Mouse (Mus musculus): ENCODE results near the gene Stat2. TPM values are rescaled to one million over a fixed set of nuclear protein-coding genes. Genes with fewer than 3 reads are reported as not detected.

Stat2 gene
- total RNA-seq, 4 experiments from 2014 or later, result 26.8 to 38.6 (median 28.2) TPM

GRCm38 (mm10) chr10:128338415-128338814 lies 68.1 kb downstream of the Stat2 start:
- no peak for DNase-seq (ENCODE audit: low spot score in 2 of 2)

- no peak for DNase-seq (ENCODE audit: low spot score in 2 of 2)
These were observed 68.6 kb downstream of the Stat2 start for GRCm38 (mm10) chr10:128338948-128339347.

DNA sequence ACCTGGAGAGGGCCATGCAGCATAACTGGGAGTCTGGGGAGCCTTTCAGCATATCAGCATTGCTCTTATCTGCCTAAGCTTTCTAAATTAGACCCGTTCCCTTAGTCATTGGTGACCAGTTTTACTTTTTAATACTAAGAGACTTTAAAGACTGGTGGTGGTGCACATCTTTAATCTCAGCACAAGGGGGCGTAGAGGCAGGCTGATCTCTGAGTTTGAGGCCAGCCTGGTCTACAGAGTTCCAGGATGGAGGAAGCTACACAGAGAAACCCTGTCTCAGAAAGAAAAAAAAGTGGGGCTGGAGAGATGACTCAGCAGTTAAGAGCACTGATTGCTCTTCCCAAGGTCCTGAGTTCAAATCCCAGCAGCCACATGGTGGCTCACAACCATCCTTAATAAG lies 69.9 kb downstream of the Stat2 start:
- DNase-seq (ENCODE audit: low spot score in 2 of 2), result no peak

Other genes starting within 250 kb of the Stat2 start
- gene Naca, start 235.0 kb upstream of the Stat2 start, total RNA-seq (2022), result 100 to 1,000 TPM; 335 to 362 (median 360) TPM
- gene Ptges3, start 211.6 kb upstream of the Stat2 start, total RNA-seq (2022), result 100 to 1,000 TPM; 118 to 126 (median 124) TPM
- gene Atp5b, start 187.3 kb upstream of the Stat2 start, total RNA-seq (2022), result 1,000 to 10,000 TPM; 1,625 to 1,859 (median 1,782) TPM
- 10 to 100 TPM; 36.4 to 39.1 (median 38.4) TPM for gene Baz2a, start 179.0 kb upstream of the Stat2 start, total RNA-seq (2022)
- 10 to 100 TPM; 14.3 to 18.7 (median 17.1) TPM for gene Rbms2, start 90.3 kb upstream of the Stat2 start, total RNA-seq (2022)
- gene Gls2, start 76.1 kb upstream of the Stat2 start, total RNA-seq (2022), result 10 to 100 TPM; 32.6 to 36.0 (median 34.0) TPM
- 1 to 10 TPM; 8.4 to 9.4 (median 9.2) TPM for gene Spryd4, start 58.8 kb upstream of the Stat2 start, total RNA-seq (2022)
- gene Mip, start 44.7 kb upstream of the Stat2 start, total RNA-seq (2022), result not detected
- 1 to 10 TPM; 6.4 to 9.9 (median 7.8) TPM for gene Timeless, start 38.5 kb upstream of the Stat2 start, total RNA-seq (2022)
- not detected for gene Apon, start 16.5 kb upstream of the Stat2 start, total RNA-seq (2022)
- under 1 TPM in 1 of 4 experiments, not detected in 3; 0.30 TPM for gene Apof, start 1.9 kb upstream of the Stat2 start, total RNA-seq (2022)
- gene Il23a, start 28.2 kb downstream of the Stat2 start, total RNA-seq (2022), result under 1 TPM in 1 of 4 experiments, not detected in 3; 0.36 TPM
- 10 to 100 TPM; 14.5 to 15.5 (median 15.3) TPM for gene Pan2, start 32.8 kb downstream of the Stat2 start, total RNA-seq (2022)
- gene Cnpy2, start 51.9 kb downstream of the Stat2 start, total RNA-seq (2022), result 10 to 100 TPM; 66.6 to 76.7 (median 67.6) TPM
- gene Cs, start 67.2 kb downstream of the Stat2 start, total RNA-seq (2022), result 100 to 1,000 TPM; 221 to 239 (median 230) TPM
- 10 to 100 TPM; 59.3 to 62.4 (median 61.5) TPM for gene Coq10a, start 98.4 kb downstream of the Stat2 start, total RNA-seq (2022)
- gene Ankrd52, start 106.6 kb downstream of the Stat2 start, total RNA-seq (2022), result 10 to 100 TPM; 41.2 to 49.0 (median 44.8) TPM
- gene Slc39a5, start 130.7 kb downstream of the Stat2 start, total RNA-seq (2022), result under 1 TPM in 3 of 4 experiments, not detected in 1; 0.27 to 0.61 (median 0.59) TPM
- gene Nabp2, start 140.9 kb downstream of the Stat2 start, total RNA-seq (2022), result 10 to 100 TPM; 90.1 to 97.4 (median 94.1) TPM
- 10 to 100 TPM; 72.2 to 79.3 (median 73.4) TPM for gene Rnf41, start 141.1 kb downstream of the Stat2 start, total RNA-seq (2022)
- 100 to 1,000 TPM; 262 to 275 (median 268) TPM for gene Smarcc2, start 188.7 kb downstream of the Stat2 start, total RNA-seq (2022)
- gene Myl6, start 223.6 kb downstream of the Stat2 start, total RNA-seq (2022), result 100 to 1,000 TPM; 555 to 620 (median 586) TPM
- 10 to 100 TPM; 29.9 to 33.3 (median 32.4) TPM for gene Myl6b, start 228.1 kb downstream of the Stat2 start, total RNA-seq (2022)

All from left cerebral cortex, adult 8-10 months (tissue).